In genomic region chr7:27184964-27185363, GRCm38 (mm10) we compare ENCODE assay signal across 10 mouse cellular contexts. TPM values are rescaled to one million over a fixed set of nuclear protein-coding genes. Genes with fewer than 3 reads are reported as not detected.
DNase-seq lines count a peak whose midpoint lies in the region; ATAC-seq and TF ChIP-seq lines count a peak whose summit lies in the region.
"Had no signal": no experiment of that assay in that cellular context is flagged by ENCODE, and none has a peak within 500 bp of the region (broad histone marks: within the 10 kb centered on the region; RNA-seq: fewer than 3 reads in every experiment).

No protein-coding gene starts in this region.

- peaks cover 48% of the 10 kb centered on the region for H3K36me3 ChIP-seq in intestine, postnatal 0 days (ENCODE audit: control insufficient read depth, insufficient read depth)
- peaks cover 46% of the 10 kb centered on the region for H3K36me3 ChIP-seq in intestine, embryonic 15.5 days
- H3K36me3 ChIP-seq in liver, adult 2 months (ENCODE audit: control insufficient read depth, insufficient read depth, low read length), result peaks cover 34% of the 10 kb centered on the region

- H3K4me1 ChIP-seq in intestine, postnatal 0 days (replicated peaks; ENCODE audit: control insufficient read depth, insufficient read depth, low read length), result no peaks in the 10 kb centered on the region
- H3K4me1 ChIP-seq in intestine, embryonic 15.5 days (replicated peaks), result 0 out of 2 replicates have a peak, but pooled peaks cover 6% of the 10 kb centered on the region
- peaks cover 12% of the 10 kb centered on the region for H3K4me1 ChIP-seq in liver, adult 2 months (ENCODE audit: control insufficient read depth, insufficient read depth, low read length)

- no peak for TF ChIP-seq POLR2A in liver, adult 2 months (IDR thresholded peaks at IDR 0.05; ENCODE audit: extremely low read depth, insufficient read depth, low read length)

- peak; percentile 83 for TF ChIP-seq CTCF in intestine, postnatal 0 days (IDR thresholded peaks at IDR 0.05; ENCODE audit: low read depth)
- TF ChIP-seq CTCF in liver, adult 2 months (IDR thresholded peaks at IDR 0.05; ENCODE audit: low read depth, low read length), result peak; percentile 90

- no peak overlapping the region for H3K4me3 ChIP-seq in intestine, postnatal 0 days (ENCODE audit: low read depth, low read length)
- H3K4me3 ChIP-seq in intestine, embryonic 15.5 days (replicated peaks), result no peak overlapping the region
- H3K4me3 ChIP-seq in liver, adult 2 months (ENCODE audit: insufficient read depth, low read depth, low read length), result no peak overlapping the region
- H3K4me3 ChIP-seq: erythroblast, embryonic 14.5 days; megakaryocyte, embryonic 14.5 days had no signal

- H3K9ac ChIP-seq in intestine, postnatal 0 days (ENCODE audit: low read depth, low read length), result no peak overlapping the region
- no peak overlapping the region for H3K9ac ChIP-seq in intestine, embryonic 15.5 days
- H3K9ac ChIP-seq in liver, adult 2 months (ENCODE audit: low read depth, low read length), result no peak overlapping the region

- 55% methylated on average over 3 of the region's 3 CpGs for WGBS in intestine, postnatal 0 days
- WGBS in intestine, embryonic 15.5 days, result 64% methylated on average over 3 of the region's 3 CpGs
- 76% methylated on average over 3 of the region's 3 CpGs for WGBS in liver, adult 2 months

- DNase-seq in WW6 (ENCODE audit: low read depth, low spot score), result peak; percentile 56
- no peak for DNase-seq in liver, adult 2 months (ENCODE audit: extremely low read depth, low read depth, low spot score)
- DNase-seq in spleen, postnatal 36 days (ENCODE audit: low spot score in 2 of 2), result no peak
- no peak for DNase-seq in ovary, postnatal 10 days (ENCODE audit: low spot score)

- no peaks in the 10 kb centered on the region for H3K9me3 ChIP-seq in intestine, postnatal 0 days (ENCODE audit: control insufficient read depth)
- no peaks in the 10 kb centered on the region for H3K9me3 ChIP-seq in intestine, embryonic 15.5 days
- H3K9me3 ChIP-seq: megakaryocyte, embryonic 14.5 days had no signal

- ATAC-seq in intestine, postnatal 0 days, result no peak
- ATAC-seq in intestine, embryonic 15.5 days, result no peak
- peak; percentile 47 for ATAC-seq in CD4-positive, CD25-positive, alpha-beta regulatory T cell, adult 4 months
- ATAC-seq in inflammation-experienced regulatory T-cells, adult 6 months, result no peak

- H3K79me2 ChIP-seq in liver, adult 2 months (ENCODE audit: control insufficient read depth, insufficient read depth, low read length), result peaks cover 3% of the 10 kb centered on the region; the same call in 1 of the 2 replicates

- H3K27me3 ChIP-seq in intestine, postnatal 0 days (replicated peaks; ENCODE audit: control insufficient read depth, insufficient read depth, low read length), result no peaks in the 10 kb centered on the region
- H3K27me3 ChIP-seq in intestine, embryonic 15.5 days (replicated peaks), result no peaks in the 10 kb centered on the region
- no peaks in the 10 kb centered on the region for H3K27me3 ChIP-seq in liver, adult 2 months (ENCODE audit: control insufficient read depth, insufficient read depth, low read length)
- H3K27me3 ChIP-seq: megakaryocyte, embryonic 14.5 days had no signal

- no peak overlapping the region for H3K27ac ChIP-seq in intestine, postnatal 0 days (ENCODE audit: low read depth, low read length)
- no peak overlapping the region for H3K27ac ChIP-seq in intestine, embryonic 15.5 days
- H3K27ac ChIP-seq in liver, adult 2 months (replicated peaks; ENCODE audit: insufficient read depth, low read depth, low read length), result no peak overlapping the region

- H3K4me2 ChIP-seq in intestine, postnatal 0 days (replicated peaks; ENCODE audit: low read depth), result no peak overlapping the region
- no peak overlapping the region for H3K4me2 ChIP-seq in intestine, embryonic 15.5 days (replicated peaks)

RNA-seq across cellular contexts. Expression of gene Mia, which starts 4.0 kb away (rescaled TPM):
- polyA plus RNA-seq in intestine, postnatal 0 days (2015; fragmentation: Nextera tagmentation; extraction: Ambion mirVana), result not detected in 2 replicates
- 6.4 and 9.4 TPM in 2 replicates for polyA plus RNA-seq in intestine, embryonic 15.5 days (2015; fragmentation: Nextera tagmentation; extraction: Ambion mirVana)
- under 1 TPM in 1 of 2 experiments, not detected in 1; 0.52 TPM for polyA plus RNA-seq in CD4-positive, CD25-positive, alpha-beta regulatory T cell, adult 4 months (2017; shearing (Covaris generic))
- total RNA-seq in liver, adult 2 months (2014; rRNA removed), result not detected in 2 replicates
- 0.67 and 1.1 TPM in 2 replicates for polyA plus RNA-seq in liver, adult 2 months (2012; rRNA removed)
- polyA plus RNA-seq in inflammation-experienced regulatory T-cells, adult 6 months (2017; shearing (Covaris generic)), result not detected
- polyA plus RNA-seq: erythroblast, embryonic 14.5 days had no signal

RNA-seq across cellular contexts. Expression of gene Gm21983, which starts 4.1 kb away (rescaled TPM):
- polyA plus RNA-seq in intestine, postnatal 0 days (2015; fragmentation: Nextera tagmentation; extraction: Ambion mirVana), result 0.22 TPM in 1 of 2 replicates, not detected in the other
- polyA plus RNA-seq in intestine, embryonic 15.5 days (2015; fragmentation: Nextera tagmentation; extraction: Ambion mirVana), result not detected in 2 replicates
- not detected for polyA plus RNA-seq in CD4-positive, CD25-positive, alpha-beta regulatory T cell, adult 4 months (2017; shearing (Covaris generic))
- 0.09 and 0.20 TPM in 2 replicates for total RNA-seq in liver, adult 2 months (2014; rRNA removed)
- polyA plus RNA-seq in liver, adult 2 months (2012; rRNA removed), result 0.39 TPM in 1 of 2 replicates, not detected in the other
- polyA plus RNA-seq in inflammation-experienced regulatory T-cells, adult 6 months (2017; shearing (Covaris generic)), result not detected
- polyA plus RNA-seq: erythroblast, embryonic 14.5 days had no signal

RNA-seq across cellular contexts. Expression of gene Rab4b, which starts 6.3 kb away (rescaled TPM):
- polyA plus RNA-seq in intestine, postnatal 0 days (2015; fragmentation: Nextera tagmentation; extraction: Ambion mirVana), result 96.2 and 103 TPM in 2 replicates
- 65.4 and 66.3 TPM in 2 replicates for polyA plus RNA-seq in intestine, embryonic 15.5 days (2015; fragmentation: Nextera tagmentation; extraction: Ambion mirVana)
- 100 to 1,000 TPM; 118 to 144 TPM for polyA plus RNA-seq in CD4-positive, CD25-positive, alpha-beta regulatory T cell, adult 4 months (2017; shearing (Covaris generic))
- total RNA-seq in liver, adult 2 months (2014; rRNA removed), result 8.7 and 10.1 TPM in 2 replicates
- polyA plus RNA-seq in liver, adult 2 months (2012; rRNA removed), result 27.5 and 28.3 TPM in 2 replicates
- 100 to 1,000 TPM; 130 to 162 (median 146) TPM for polyA plus RNA-seq in inflammation-experienced regulatory T-cells, adult 6 months (2017; shearing (Covaris generic))

RNA-seq across cellular contexts. Expression of gene BC024978, which starts 10.6 kb away (rescaled TPM):
- polyA plus RNA-seq in intestine, postnatal 0 days (2015; fragmentation: Nextera tagmentation; extraction: Ambion mirVana), result 1.9 and 2.4 TPM in 2 replicates
- 3.0 and 3.2 TPM in 2 replicates for polyA plus RNA-seq in intestine, embryonic 15.5 days (2015; fragmentation: Nextera tagmentation; extraction: Ambion mirVana)
- 1 to 10 TPM; 3.8 to 6.0 TPM for polyA plus RNA-seq in CD4-positive, CD25-positive, alpha-beta regulatory T cell, adult 4 months (2017; shearing (Covaris generic))
- total RNA-seq in liver, adult 2 months (2014; rRNA removed), result 3.9 and 4.2 TPM in 2 replicates
- polyA plus RNA-seq in liver, adult 2 months (2012; rRNA removed), result 10.2 and 13.8 TPM in 2 replicates
- 1 to 10 TPM; 2.2 to 5.9 (median 5.2) TPM for polyA plus RNA-seq in inflammation-experienced regulatory T-cells, adult 6 months (2017; shearing (Covaris generic))

RNA-seq across cellular contexts. Expression of gene Snrpa, which starts 11.1 kb away (rescaled TPM):
- 75.4 and 76.4 TPM in 2 replicates for polyA plus RNA-seq in intestine, postnatal 0 days (2015; fragmentation: Nextera tagmentation; extraction: Ambion mirVana)
- polyA plus RNA-seq in intestine, embryonic 15.5 days (2015; fragmentation: Nextera tagmentation; extraction: Ambion mirVana), result 223 and 249 TPM in 2 replicates
- 10 to 100 TPM; 60.9 to 76.3 TPM for polyA plus RNA-seq in CD4-positive, CD25-positive, alpha-beta regulatory T cell, adult 4 months (2017; shearing (Covaris generic))
- total RNA-seq in liver, adult 2 months (2014; rRNA removed), result 10.5 and 17.0 TPM in 2 replicates
- 76.8 and 79.1 TPM in 2 replicates for polyA plus RNA-seq in liver, adult 2 months (2012; rRNA removed)
- 10 to 100 TPM; 63.4 to 96.0 (median 77.8) TPM for polyA plus RNA-seq in inflammation-experienced regulatory T-cells, adult 6 months (2017; shearing (Covaris generic))
